Mouse (Mus musculus): ENCODE measurements around the gene Spata7. TPM values are rescaled to one million over a fixed set of nuclear protein-coding genes. Genes with fewer than 3 reads are reported as not detected.
A peak's percentile ranks its signal among the peaks of the same experiment; 100 is the strongest.

Gene Spata7
- polyA plus RNA-seq, 1 experiment: 0.81 TPM

- TF ChIP-seq POLR2A (IDR thresholded peaks at IDR 0.05; ENCODE audit: low read depth, low read length) (no peak), CTCF (IDR thresholded peaks at IDR 0.05; ENCODE audit: extremely low read depth, insufficient read depth, insufficient read length, insufficient replicate concordance) (no peak)
- H3K4me1 ChIP-seq (ENCODE audit: control insufficient read depth, insufficient read depth, insufficient read length): no peaks in the 10 kb centered on the region
- H3K27ac ChIP-seq (ENCODE audit: insufficient read depth, low read length): no peak overlapping the region
- DNase-seq (ENCODE audit: low read depth in 1 of 2, low spot score in 2 of 2): no peak
- no peaks in the 10 kb centered on the region for H3K36me3 ChIP-seq (ENCODE audit: control insufficient read depth, insufficient read depth, low read length)
- H3K27me3 ChIP-seq (ENCODE audit: control insufficient read depth, insufficient read depth, low read length): no peaks in the 10 kb centered on the region
- H3K4me3 ChIP-seq (ENCODE audit: extremely low read depth, insufficient read depth, insufficient read length): peak overlapping the region; percentile 85
- 3% methylated on average over 16 of the region's 16 CpGs for whole genome bisulfite sequencing
Observed at GRCm38 (mm10) chr12:98628260-98628970, 458 bp downstream of the Spata7 start.

GRCm38 (mm10) chr12:98644852-98645251 is 16.9 kb downstream of the Spata7 start:
- H3K27me3 ChIP-seq (ENCODE audit: control insufficient read depth, insufficient read depth, low read length): no peaks in the 10 kb centered on the region
- no peaks in the 10 kb centered on the region for H3K36me3 ChIP-seq (ENCODE audit: control insufficient read depth, insufficient read depth, low read length)
- DNase-seq (ENCODE audit: low read depth in 1 of 2, low spot score in 2 of 2): no peak
- TF ChIP-seq CTCF (IDR thresholded peaks at IDR 0.05; ENCODE audit: extremely low read depth, insufficient read depth, insufficient read length, insufficient replicate concordance) (no peak), POLR2A (IDR thresholded peaks at IDR 0.05; ENCODE audit: low read depth, low read length) (no peak)
- no peaks in the 10 kb centered on the region for H3K4me1 ChIP-seq (ENCODE audit: control insufficient read depth, insufficient read depth, insufficient read length)
- no peak overlapping the region for H3K27ac ChIP-seq (ENCODE audit: insufficient read depth, low read length)
- no peak overlapping the region for H3K4me3 ChIP-seq (ENCODE audit: extremely low read depth, insufficient read depth, insufficient read length)

GRCm38 (mm10) chr12:98656873-98657272 is 28.9 kb downstream of the Spata7 start:
- TF ChIP-seq CTCF (IDR thresholded peaks at IDR 0.05; ENCODE audit: extremely low read depth, insufficient read depth, insufficient read length, insufficient replicate concordance) (no peak), POLR2A (IDR thresholded peaks at IDR 0.05; ENCODE audit: low read depth, low read length) (no peak)
- 85% methylated on average over 2 of the region's 2 CpGs for WGBS
- H3K27ac ChIP-seq (ENCODE audit: insufficient read depth, low read length): no peak overlapping the region
- H3K4me3 ChIP-seq (ENCODE audit: extremely low read depth, insufficient read depth, insufficient read length): no peak overlapping the region
- H3K36me3 ChIP-seq (ENCODE audit: control insufficient read depth, insufficient read depth, low read length): no peaks in the 10 kb centered on the region
- no peak for DNase-seq (ENCODE audit: low read depth in 1 of 2, low spot score in 2 of 2)
- no peaks in the 10 kb centered on the region for H3K4me1 ChIP-seq (ENCODE audit: control insufficient read depth, insufficient read depth, insufficient read length)
- H3K27me3 ChIP-seq (ENCODE audit: control insufficient read depth, insufficient read depth, low read length): no peaks in the 10 kb centered on the region

- no peak overlapping the region for H3K27ac ChIP-seq (ENCODE audit: insufficient read depth, low read length)
- WGBS: 94% methylated on average over 7 of the region's 7 CpGs
- TF ChIP-seq POLR2A (IDR thresholded peaks at IDR 0.05; ENCODE audit: low read depth, low read length): no peak
- no peak for TF ChIP-seq CTCF (IDR thresholded peaks at IDR 0.05; ENCODE audit: extremely low read depth, insufficient read depth, insufficient read length, insufficient replicate concordance)
- no peaks in the 10 kb centered on the region; the same call in 1 of the 2 replicates for H3K36me3 ChIP-seq (ENCODE audit: control insufficient read depth, insufficient read depth, low read length)
- no peak for DNase-seq (ENCODE audit: low read depth in 1 of 2, low spot score in 2 of 2)
- H3K27me3 ChIP-seq (ENCODE audit: control insufficient read depth, insufficient read depth, low read length): no peaks in the 10 kb centered on the region
- H3K4me1 ChIP-seq (ENCODE audit: control insufficient read depth, insufficient read depth, insufficient read length): no peaks in the 10 kb centered on the region
- no peak overlapping the region for H3K4me3 ChIP-seq (ENCODE audit: extremely low read depth, insufficient read depth, insufficient read length)
Observed at GRCm38 (mm10) chr12:98662617-98663016, 34.7 kb downstream of the Spata7 start.

DNA sequence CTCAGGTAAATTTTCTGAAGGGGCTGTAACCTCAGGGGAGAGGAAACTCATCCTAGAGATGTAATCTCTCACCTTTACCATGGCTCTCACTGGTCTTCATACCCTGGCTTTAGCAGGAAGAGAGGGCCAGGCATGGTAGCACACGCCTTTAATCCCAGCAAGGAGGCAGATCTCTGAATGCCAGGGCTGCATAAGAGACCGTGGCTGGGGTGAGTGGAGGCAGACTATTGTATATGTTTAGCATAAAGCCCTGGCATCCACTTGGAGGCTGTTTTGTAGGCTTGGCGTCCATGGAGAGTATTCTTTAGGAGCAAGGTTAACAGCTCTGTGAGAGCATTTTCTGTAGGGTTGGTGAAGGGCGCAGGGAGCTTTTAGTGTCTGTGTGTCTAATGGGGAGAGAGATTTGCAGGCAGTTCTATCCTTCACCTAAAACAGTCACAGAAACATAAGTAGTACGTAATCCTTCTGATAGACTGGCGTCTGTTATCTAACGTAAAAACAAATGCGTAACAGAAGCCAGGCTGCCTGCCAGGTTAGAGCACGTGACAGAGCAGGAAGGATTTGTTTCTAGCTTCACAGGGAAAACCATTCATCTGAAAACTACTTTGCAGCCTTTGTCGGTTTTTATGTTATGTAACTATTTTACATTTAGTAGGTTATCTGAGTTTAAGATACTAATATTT is 40.3 kb downstream of the Spata7 start:
- Histone ChIP-seq H3K27ac (ENCODE audit: insufficient read depth, low read length) (no peak overlapping the region), H3K4me3 (ENCODE audit: extremely low read depth, insufficient read depth, insufficient read length) (no peak overlapping the region), H3K27me3 (ENCODE audit: control insufficient read depth, insufficient read depth, low read length) (no peaks in the 10 kb centered on the region), H3K36me3 (ENCODE audit: control insufficient read depth, insufficient read depth, low read length) (no peaks in the 10 kb centered on the region; the same call in 1 of the 2 replicates), H3K4me1 (ENCODE audit: control insufficient read depth, insufficient read depth, insufficient read length) (no peaks in the 10 kb centered on the region)
- no peak for TF ChIP-seq CTCF (IDR thresholded peaks at IDR 0.05; ENCODE audit: extremely low read depth, insufficient read depth, insufficient read length, insufficient replicate concordance)
- no peak for TF ChIP-seq POLR2A (IDR thresholded peaks at IDR 0.05; ENCODE audit: low read depth, low read length)
- 69% methylated on average over 10 of the region's 10 CpGs for WGBS
- DNase-seq (ENCODE audit: low read depth in 1 of 2, low spot score in 2 of 2): no peak

DNA sequence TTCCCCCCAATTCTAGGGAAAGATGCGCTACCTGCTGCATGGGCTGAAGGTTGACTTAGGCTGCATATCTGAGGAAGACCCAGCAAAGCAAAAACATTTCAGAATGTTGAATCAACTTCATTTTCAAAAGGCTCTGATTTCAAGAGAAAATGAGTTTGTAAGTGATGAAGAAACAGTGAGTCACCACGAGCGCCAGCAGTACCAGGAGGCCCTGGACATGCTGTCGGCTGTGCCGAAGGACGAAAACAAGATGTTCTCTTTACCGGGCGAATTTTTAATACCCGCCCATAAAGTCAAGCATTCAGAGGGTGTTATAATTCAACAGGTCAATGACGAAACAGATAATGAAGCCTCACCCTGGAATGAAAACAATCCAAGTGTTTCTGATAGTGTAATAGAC is 41.1 kb downstream of the Spata7 start:
- no peak overlapping the region for H3K4me3 ChIP-seq (ENCODE audit: extremely low read depth, insufficient read depth, insufficient read length)
- H3K4me1 ChIP-seq (ENCODE audit: control insufficient read depth, insufficient read depth, insufficient read length): no peaks in the 10 kb centered on the region
- H3K36me3 ChIP-seq (ENCODE audit: control insufficient read depth, insufficient read depth, low read length): no peaks in the 10 kb centered on the region; the same call in 1 of the 2 replicates
- DNase-seq (ENCODE audit: low read depth in 1 of 2, low spot score in 2 of 2): no peak
- H3K27ac ChIP-seq (ENCODE audit: insufficient read depth, low read length): no peak overlapping the region
- no peaks in the 10 kb centered on the region for H3K27me3 ChIP-seq (ENCODE audit: control insufficient read depth, insufficient read depth, low read length)
- WGBS: 96% methylated on average over 10 of the region's 10 CpGs
- TF ChIP-seq POLR2A (IDR thresholded peaks at IDR 0.05; ENCODE audit: low read depth, low read length) (no peak), CTCF (IDR thresholded peaks at IDR 0.05; ENCODE audit: extremely low read depth, insufficient read depth, insufficient read length, insufficient replicate concordance) (no peak)

- DNase-seq (ENCODE audit: low read depth in 1 of 2, low spot score in 2 of 2): no peak
- H3K4me1 ChIP-seq (ENCODE audit: control insufficient read depth, insufficient read depth, insufficient read length): no peaks in the 10 kb centered on the region; the same call in 1 of the 2 replicates
- WGBS: 84% methylated on average over 5 of the region's 5 CpGs
- H3K36me3 ChIP-seq (ENCODE audit: control insufficient read depth, insufficient read depth, low read length): no peaks in the 10 kb centered on the region
- no peak overlapping the region for H3K27ac ChIP-seq (ENCODE audit: insufficient read depth, low read length)
- no peak for TF ChIP-seq CTCF (IDR thresholded peaks at IDR 0.05; ENCODE audit: extremely low read depth, insufficient read depth, insufficient read length, insufficient replicate concordance)
- TF ChIP-seq POLR2A (IDR thresholded peaks at IDR 0.05; ENCODE audit: low read depth, low read length): no peak
- H3K27me3 ChIP-seq (ENCODE audit: control insufficient read depth, insufficient read depth, low read length): no peaks in the 10 kb centered on the region
- no peak overlapping the region for H3K4me3 ChIP-seq (ENCODE audit: extremely low read depth, insufficient read depth, insufficient read length)
Observed at GRCm38 (mm10) chr12:98669864-98670263, 41.9 kb downstream of the Spata7 start.
